Mouse (Mus musculus) mouse trophoblast stem cell (cell line): Measurements from ENCODE around the gene Ankle1.

ENCODE experiments used
- in situ Hi-C, 2 experiments: fragments of 300-500 bp; cut with MseI, MboI; formaldehyde crosslinking; loops; 2 replicates in 1 of 2; 3 replicates in 1 of 2; pipeline ENCODE4 v1.15.1; 2025

Ankle1 gene

DNA sequence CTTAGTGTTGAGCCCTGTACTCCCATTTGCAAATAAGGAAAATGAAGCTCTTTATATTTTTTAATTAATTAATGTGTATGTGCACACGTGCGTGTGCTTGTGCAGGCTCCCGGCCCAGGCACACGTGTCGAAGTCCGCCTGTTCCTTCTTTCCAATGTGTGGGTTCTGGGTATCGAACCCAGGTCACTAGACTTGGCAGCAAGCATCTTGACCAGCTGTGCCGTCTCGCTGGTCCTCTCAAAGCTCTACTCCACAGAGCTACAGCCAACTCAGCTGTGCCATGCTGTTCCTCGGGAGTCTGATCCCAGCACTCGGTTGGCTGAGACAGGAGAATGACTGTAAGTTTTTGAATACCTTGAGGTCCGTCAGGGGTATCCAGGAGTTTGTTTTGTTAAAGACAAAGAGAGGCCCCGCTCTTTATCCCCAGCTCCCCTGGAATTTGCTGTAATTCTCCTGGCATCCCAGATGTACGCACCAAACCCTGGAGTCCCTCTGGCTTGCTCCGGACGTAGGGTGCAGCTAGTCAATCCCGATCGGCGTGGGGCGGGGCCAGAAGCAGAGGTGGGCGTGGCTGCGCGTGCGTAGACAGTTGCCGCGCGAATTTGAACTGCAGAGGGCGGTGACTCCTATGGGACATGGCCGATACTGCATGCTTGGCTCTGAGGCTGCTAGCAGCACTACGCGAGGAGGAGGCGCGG is at the start of gene Ankle1:
TSS of gene Ankle1 (plus strand) at position 610 of the 698 bp plus-strand sequence.
- in situ Hi-C loops = loop anchor here in 1 of 2 experiments (5.0 kb wide), 1 partner anchor 33 kb away; the partner anchor contains the start of gene Ocel1

DNA sequence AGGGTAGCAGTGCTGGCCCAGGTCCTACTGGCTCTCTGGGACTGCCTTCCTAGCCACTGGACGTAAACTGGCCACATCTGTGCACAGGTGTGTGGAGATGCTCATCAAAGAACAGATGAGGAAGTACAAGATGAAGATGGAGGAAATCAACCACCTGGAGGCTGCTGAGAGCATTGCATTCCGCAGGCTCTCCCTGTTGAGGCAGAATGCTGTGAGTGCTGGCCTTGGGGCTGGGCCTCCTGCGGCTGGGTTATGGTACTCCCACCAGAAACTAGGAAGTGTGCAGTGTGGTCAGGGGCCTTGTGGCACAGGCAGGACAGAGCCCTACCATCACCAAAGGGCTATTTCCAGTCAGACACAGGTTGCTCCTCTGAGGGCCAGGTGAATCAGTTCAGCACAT is 47.8 kb upstream of the Ankle1 start:
- in situ Hi-C loops = no loop called here

DNA sequence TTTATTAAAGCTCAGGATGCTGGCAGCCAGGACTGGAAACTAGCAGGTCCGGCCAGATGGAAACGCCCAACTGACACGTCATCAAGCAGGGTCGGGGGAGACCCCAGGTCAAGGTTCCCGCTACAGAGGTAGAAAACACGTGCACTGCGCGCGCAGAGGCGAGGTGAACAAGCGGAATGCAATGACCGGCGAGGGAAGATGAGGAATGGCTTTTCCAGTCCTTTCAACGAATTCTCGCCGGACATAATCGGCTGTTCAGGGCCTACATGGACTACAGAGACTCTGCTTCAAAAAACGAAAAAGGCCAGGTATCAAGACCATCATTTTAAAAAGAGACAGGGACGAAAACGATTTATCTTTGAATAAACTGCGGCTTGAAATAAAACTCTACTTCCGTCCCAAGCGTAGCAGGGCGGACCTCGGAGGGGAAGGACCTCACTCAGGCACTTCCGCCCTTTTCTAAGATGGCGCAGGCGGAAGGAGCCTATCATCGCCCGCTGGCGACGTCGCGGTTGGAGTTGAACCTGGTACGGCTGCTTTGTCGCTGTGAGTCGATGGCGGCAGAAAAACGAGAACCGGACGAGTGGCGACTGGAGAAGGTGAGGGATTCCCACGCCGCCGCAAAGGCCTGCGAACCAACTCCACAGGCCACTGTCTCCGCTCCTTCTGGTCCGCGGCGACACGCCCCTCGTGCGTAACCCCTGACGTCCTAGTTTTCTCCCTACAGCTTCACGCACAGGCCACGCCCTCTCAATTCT is 38.9 kb upstream of the Ankle1 start, which contains the start of gene Use1:
TSS of gene Use1 (plus strand) at position 78 of the 758 bp plus-strand sequence.
- in situ Hi-C loops = no loop called here

DNA sequence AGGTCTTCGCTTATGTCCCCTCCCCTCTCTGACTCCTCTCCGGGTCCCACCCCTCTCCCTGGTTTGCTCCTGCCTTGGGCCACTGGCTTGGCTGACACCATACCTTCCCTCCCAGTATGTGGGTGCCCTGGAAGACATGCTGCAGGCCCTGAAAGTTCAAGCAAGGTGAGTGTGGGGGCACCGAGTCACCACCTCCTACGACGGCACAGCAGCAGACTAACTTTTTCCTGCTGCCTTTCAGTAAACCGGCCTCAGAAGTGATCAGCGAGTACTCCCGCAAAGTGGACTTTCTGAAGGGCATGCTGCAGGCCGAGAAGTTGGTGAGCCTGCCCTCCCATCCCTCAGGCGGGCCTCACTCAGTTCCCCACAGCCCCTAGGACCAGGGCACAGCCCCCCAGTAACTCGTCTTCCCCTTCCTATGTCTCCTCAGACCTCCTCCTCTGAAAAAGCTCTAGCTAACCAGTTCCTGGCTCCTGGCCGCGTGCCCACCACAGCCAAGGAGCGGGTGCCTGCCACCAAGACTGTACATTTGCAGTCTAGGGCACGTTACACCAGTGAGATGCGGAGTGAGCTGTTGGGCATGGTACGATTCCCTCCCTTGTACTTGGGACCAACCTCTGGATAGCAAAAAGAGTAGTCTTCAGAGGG is 38.2 kb upstream of the Ankle1 start:
- in situ Hi-C loops = no loop called here

DNA sequence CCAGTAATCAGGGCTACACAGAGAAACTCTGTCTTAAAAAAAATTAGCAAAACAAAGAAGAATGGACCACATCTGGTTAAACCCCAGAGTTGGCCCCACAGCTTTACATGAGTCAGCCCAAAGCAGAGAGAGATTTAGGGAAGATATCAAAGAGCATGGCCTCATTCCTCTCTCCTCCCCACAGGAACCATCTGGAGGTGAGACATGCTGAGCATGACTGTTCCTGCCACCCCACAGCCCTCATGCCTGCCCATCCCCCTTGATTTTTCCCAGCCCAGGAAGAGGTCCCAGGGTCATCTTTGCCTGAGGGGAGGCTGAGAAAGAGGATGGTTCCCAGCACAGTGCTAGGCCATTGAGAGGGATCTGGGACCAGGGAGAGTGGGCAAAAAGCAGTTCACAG is 37.4 kb upstream of the Ankle1 start:
- in situ Hi-C loops = no loop called here

DNA sequence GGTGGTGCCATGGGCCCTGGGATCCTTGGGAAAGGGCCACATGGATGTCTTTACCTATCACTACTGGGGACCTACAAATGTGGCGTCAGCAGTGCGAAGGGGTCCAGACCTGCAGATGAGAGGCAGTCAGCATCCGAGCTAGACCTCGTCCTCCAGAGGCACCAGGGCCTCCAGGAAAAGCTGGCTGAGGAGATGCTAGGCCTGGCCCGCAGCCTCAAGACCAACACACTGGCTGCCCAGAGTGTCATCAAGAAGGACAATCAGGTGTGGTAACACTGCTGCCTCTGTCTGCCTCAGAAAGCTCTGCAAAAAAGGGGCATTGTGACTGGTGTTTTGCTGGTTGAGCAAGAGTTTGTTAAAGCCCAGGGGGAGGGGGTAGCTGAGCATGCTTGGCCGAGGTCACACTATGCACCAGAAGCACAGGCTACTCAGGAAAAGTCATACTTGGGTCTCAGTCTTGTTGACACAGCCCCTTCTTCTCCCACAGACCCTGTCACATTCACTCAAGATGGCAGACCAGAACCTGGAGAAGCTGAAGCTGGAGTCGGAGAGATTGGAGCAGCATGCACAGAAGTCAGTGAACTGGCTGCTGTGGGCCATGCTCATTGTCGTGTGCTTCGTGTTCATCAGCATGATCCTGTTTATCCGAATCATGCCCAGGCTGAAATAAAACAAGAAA is 36.6 kb upstream of the Ankle1 start:
- in situ Hi-C loops = no loop called here

DNA sequence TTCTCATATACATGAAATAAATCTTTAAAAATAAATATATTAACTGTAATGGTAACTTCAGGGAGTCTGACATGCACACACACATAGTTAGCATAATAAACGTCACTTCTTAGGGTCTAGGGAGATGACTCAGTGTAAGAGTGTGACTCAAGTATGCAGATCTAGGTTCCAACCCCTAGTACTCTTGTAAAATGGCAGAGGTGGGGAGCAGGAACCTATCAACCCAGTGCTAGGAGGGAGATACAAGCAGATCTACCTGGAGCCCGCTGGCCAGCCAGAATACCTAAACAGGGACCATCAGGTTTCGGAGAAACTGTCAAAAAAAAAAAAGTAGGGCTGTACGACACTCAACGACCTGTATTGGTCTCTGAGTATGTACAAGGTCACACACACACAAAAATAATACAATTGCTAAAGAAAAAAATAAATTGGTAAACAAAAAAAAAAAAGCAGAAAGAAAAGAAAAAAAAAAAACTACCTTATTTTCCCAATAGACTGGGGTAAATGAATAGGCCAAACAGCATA is 35.0 kb upstream of the Ankle1 start:
- in situ Hi-C loops = loop anchor here in 1 of 2 experiments (5.0 kb wide), 1 partner anchor 37 kb away; the partner anchor contains the start of gene Ankle1

DNA sequence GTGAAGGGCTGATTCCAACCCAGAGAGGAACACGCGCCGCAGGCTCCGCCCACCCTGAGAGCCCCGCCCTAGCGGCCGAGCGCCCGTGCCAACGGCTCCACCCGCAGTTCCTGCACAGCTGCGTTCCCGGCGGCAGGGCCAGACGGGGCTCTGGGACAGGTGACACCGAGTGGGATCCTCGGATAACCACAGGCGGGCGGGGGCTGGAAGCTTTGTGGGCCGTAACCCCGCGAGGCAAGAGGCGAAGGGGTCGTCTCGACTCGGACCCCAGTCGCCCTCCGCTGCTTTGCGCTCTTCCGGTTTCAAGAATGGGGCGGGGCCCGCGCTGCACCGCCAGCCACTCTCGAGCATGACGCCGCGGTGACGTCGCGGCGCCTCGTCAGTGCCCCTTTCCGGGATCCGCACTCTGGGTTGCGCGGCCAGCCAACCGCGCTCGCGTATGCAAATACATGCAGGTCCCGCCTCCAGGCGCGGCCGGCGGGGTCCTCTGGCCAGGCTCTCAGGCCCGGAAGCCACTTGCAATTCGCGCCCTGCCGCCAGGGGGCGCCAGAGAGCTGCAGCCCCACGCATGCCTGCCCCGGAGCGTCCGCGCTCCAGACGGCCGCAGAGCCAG is 34.5 kb upstream of the Ankle1 start, which contains the start of gene Ocel1:
TSS of gene Ocel1 (plus strand) at position 63 of the 613 bp plus-strand sequence.
- in situ Hi-C loops = loop anchor here in 1 of 2 experiments (5.0 kb wide), 1 partner anchor 36 kb away; the partner anchor contains the start of gene Ankle1

DNA sequence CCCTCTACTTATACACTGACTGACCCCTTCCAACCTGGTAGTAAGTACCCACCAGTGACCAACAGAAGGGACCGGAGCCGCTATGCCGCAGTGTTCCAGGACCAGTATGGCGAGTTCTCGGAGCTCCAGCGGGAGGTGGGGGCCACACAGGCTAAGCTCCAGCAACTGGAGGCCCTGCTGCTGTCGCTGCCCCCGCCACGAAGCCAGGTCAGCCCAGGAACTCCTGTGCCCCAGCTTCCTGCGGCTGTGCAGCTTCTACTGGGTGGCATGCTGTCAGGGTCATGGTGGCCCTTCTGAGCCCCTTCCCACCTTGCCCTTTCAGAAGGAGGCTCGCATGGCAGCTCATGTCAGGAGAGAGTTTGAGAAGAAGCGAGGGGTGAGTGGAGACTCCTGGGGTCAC is 33.4 kb upstream of the Ankle1 start:
- in situ Hi-C loops = loop anchor here in 1 of 2 experiments (5.0 kb wide), 1 partner anchor 35 kb away; the partner anchor contains the start of gene Ankle1

DNA sequence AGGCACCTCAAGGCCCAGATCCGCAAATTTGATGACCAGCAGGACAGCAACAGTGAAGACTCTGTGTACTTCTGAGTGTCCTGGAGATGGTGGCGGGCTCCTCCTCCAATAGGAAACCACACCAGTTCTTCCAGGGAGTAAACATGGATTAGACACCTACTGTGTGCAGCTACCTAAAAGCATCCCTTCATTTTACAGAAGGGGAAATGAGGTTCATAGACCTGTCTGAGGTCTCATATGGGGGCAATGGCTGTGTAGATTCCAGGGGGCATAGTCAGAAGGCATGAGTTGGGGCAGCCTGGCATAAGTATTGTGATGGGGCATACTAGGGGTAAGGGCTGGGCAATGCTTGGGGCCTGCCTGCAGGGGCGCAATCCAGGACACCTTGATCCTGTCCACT is 32.8 kb upstream of the Ankle1 start:
- in situ Hi-C loops = loop anchor here in 1 of 2 experiments (5.0 kb wide), 1 partner anchor 34 kb away; the partner anchor contains the start of gene Ankle1

DNA sequence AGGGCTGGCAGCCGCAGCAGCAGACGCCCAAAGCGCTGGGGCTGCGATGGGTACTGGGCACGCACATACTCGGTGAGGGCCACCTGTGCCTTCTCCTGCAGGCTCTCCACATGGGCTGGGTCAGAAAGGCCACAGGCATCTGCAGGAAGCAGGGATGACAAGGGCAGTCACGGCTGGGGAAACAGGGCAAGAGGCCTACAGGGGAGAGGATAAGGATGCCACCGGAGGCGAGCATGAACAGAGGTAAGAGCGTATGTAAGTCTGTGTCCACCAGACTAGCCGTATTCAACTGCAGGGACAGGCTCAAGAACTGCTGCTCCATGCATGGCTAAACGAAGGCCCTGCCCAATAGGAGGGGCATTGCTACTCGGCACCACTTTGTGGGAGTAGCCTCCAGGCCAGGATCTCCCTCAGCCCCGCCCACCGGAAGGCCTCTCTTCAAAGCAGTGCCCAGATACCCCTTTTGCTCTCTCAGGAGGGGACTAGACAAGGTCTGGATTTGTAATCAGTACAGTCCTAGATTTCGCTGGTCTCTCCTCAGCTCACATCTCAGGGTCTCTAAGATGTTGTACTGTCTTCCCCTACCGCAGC is 31.1 kb upstream of the Ankle1 start:
- in situ Hi-C loops = loop anchor here in 1 of 2 experiments (5.0 kb wide), 1 partner anchor 33 kb away; the partner anchor contains the start of gene Ankle1

DNA sequence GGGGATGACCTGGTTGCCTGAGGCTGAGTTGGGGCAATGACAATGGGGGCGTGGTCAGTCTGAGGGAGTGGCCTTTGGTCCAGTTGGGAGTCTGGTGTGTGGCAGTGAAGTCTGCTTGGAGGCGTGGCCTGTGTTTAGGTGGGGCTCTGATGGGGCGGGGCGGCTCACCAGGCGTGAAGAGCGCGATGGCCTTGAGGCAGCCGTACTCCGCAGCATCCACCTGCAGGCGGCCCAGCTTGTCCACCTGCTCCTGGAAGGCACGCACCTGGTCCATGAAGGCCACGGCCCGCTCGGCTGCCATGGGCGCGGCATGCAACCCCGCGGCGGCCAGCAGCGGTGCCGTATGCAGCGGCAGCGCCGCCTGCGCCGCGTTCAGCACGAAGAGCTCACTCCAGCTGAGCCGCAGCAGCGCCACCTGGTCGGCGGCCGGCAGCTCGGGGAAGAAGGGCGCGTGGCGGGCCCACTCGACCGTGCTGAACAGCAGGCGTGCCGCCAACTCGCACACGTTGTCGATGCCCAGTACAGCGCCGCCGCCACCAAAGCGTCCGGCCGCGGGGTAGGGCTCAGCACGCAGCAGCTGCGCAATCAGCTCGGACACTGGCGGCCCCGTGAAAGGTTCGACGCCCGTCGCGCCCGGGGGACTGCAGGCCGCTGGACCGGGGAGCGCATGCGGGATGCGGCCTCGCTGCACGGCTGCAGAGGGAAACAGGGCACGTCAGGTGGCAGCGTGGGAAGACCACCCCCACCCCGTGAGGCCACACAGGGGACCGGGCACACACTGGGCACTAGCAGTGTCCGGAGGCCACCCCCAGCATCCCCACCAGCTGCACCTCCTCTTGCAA is 30.0 kb upstream of the Ankle1 start:
- in situ Hi-C loops = no loop called here

DNA sequence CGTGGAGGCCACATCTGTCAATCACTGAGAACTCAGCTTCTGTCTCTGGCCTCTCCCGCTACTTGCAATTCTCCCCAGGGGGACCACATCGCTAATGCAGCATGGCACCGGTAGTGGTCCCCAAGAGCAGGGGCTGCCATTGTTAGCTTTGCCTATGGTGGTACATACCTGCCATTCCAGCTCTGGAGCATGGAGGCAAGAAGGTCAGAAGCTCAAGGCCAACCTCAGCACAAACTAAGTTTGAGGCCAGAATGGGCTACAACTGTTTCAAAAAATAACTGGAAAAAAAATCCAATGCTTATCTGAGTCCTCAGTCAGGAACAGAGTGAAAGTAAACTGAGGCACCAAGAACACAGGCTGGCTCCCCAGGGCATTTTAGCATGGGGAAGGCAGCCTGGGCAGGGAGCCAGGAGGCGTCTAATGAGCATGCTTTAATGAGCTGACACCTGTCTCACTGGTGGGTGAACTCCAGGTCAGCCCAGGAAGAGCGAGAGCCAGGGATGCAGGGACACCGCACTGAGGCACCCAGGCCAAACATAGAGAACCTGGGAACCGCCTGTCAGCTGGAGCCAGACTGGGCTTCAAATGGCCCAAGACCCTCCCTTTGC is 29.3 kb upstream of the Ankle1 start:
- in situ Hi-C loops = no loop called here

DNA sequence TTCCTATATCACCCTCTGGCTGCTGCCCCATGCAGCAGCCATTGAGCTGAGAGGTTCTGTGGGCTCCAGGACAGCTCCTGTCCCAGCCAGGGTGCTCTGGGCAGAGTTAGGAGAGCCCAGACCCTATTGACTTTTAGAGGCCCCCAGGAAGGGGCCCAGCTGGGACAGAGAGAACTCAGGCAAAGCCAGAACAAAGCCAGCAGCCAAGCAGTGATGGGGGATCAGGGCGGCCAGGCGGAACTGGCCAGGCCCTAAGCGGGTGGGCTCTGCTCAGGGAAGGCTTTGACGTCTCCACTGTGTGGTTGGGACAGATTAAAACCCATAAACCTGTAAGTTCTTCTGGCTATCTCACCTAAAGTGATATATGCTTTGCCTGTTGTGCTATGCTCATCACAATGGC is 26.8 kb upstream of the Ankle1 start:
- in situ Hi-C loops = no loop called here

DNA sequence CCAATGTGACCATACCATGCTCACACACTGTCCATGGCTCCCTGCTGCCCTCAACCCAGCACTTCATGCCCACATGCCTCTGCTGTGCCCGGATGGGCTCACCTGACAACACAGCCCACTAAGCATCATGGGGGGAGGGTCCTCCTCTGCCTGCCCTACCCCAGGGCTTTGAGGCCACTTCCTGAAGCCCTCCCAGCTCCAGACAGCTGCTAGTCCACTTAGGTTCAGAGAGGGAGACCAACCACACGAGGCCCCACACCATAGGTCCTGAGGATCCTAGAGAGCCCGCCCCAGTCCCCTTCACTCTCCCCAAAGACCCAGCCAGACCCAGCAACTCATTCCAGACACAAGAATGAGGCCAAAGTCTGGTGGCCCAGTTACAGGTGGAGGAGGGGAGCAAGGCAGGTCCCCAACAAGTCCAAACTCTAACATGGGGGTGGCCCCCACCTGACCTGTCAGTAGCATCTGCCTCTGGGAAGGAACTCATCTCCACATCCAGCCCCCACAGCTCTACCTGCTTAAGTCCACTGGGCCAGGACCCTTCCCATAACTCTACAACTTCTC is 26.2 kb upstream of the Ankle1 start:
- in situ Hi-C loops = no loop called here

DNA sequence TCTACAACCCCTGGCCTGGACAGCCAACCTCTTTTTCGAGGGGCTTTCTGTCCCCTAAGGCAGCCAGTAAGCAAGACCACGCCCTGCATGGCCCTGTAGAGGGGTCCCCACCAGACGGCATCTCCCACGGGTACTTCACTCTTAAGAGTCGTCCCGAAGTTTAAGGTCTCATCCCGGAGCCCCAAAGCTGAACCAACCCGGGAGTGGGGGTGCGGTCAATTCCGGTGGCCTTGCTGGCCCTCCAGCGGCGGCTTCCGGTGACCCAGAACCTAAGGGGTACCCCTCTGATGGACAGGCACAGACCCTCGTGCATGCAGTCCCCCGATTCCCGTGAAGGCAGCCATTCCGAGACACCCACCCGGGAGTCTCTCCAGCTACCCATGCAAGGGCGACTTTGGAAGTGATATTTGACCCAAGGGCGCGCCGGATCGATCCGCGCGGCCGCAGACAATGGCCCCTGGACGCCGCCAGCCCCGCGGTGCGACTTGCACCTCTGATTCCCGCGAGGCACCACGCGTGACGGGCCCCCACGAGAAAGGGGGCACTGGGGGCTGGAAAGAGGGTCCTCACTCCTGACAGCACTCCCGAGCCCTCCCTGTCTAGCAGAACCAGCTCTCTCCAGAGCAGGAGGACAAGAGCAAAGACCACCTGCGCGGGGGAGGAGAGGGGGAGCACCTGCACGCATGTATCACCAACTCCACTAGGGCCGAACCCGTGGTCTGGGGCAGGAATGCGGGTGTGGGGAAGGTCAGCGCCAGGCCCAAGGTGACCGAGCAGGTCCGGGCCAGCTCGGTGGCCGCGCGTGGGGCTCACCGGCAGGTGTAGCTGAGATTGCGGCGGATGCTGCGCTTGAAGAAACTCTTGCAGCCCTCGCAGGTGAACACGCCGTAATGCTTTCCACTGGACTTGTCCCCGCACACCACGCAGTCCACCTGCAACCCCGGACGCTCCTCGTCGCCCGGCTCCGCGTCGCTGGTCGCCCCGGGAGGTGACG is 25.3 kb upstream of the Ankle1 start:
- in situ Hi-C loops = no loop called here

DNA sequence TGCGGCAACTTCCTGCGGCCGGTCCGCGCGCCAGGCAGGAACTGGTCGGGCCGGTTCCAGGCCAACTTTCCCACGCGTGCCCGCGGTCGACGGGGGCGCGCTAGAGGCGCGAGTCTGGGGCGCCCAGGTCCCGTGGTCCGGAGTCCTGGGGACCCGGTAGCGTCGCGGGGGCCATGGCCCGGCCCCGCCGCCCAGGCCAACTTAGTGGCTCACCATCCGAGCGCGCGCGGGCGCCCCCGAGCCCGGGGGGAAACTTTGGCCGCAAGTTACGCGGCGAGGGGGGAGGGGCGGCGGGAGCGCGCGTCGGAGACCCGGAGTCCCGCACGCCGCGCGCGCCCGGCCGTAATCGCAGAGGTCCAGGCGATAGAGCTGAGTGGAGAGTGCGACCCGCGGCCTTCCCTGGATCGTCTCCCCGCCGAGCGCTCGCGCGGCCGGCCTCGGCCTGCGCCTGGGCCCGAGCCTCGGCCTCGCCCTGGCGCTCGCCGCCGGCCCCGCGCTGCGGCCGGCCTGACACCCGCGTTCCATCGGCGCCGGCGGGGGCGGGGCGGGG is 24.3 kb upstream of the Ankle1 start, which contains the start of gene Nr2f6:
TSS of gene Nr2f6 (minus strand) at position 540 of the 550 bp plus-strand sequence.
- in situ Hi-C loops = no loop called here
